Mouse (Mus musculus) macrophage (primary cell): ENCODE data around the gene Pdzk1ip1. TPM values are rescaled to one million over a fixed set of nuclear protein-coding genes. Genes with fewer than 3 reads are reported as not detected.

Source experiments
- H3K27ac ChIP-seq: fragments of 350-480 bp; formaldehyde crosslinking; 2 replicates; pipeline ENCODE4 v1.9.0; 2021
- H3K36me3 ChIP-seq: fragments of 350-480 bp; formaldehyde crosslinking; 2 replicates; pipeline ENCODE4 v1.9.0; 2021; ENCODE audit errors: inconsistent target
- H3K4me3 ChIP-seq: fragments of 350-480 bp; formaldehyde crosslinking; 2 replicates; pipeline ENCODE4 v1.9.0; 2021; ENCODE audit errors: inconsistent target
- H3K79me2 ChIP-seq: fragments of 350-480 bp; formaldehyde crosslinking; 2 replicates; pipeline ENCODE4 v1.9.0; 2021; ENCODE audit errors: inconsistent target
- WGBS: methylation state at CpG from one replicate; pipeline ENCODE4 v1.1.7; 2026; ENCODE audit warnings: inconsistent platforms; ENCODE audit not compliant: missing documents; 5-methylcytosine and 5-hydroxymethylcytosine counted together
- polyA plus RNA-seq: library from polyadenylated mRNA; stranded (reverse); fragments of 250-400 nt; gene quantifications from 3 replicates; pipeline ENCODE4 v1.2.4, GENCODE M21; 2018; ENCODE audit warnings: inconsistent platforms
- total RNA-seq, 78 experiments: library from RNA; depleted of rRNA; stranded (reverse); fragments of 250-400 nt; gene quantifications; 1 replicate in 9 of 78; 2 replicates in 24 of 78; 3 replicates in 43 of 78; 4 replicates in 2 of 78; pipeline ENCODE4 v1.2.4; 2018; ENCODE audit warnings: inconsistent platforms in 56 of 78

The Pdzk1ip1 gene
- 100 to 1,000 TPM in 1 of 26 experiments, 10 to 100 TPM in 6, 1 to 10 TPM in 18, not detected in 1; 1.8 to 110 (median 6.1) TPM for total RNA-seq (2018; cell fraction: chromatin; rRNA removed)
- total RNA-seq (2018; cell fraction: cytosol; rRNA removed): 100 to 1,000 TPM in 9 of 26 experiments, 10 to 100 TPM in 17; 35.2 to 171 (median 71.0) TPM
- 100 to 1,000 TPM in 1 of 26 experiments, 10 to 100 TPM in 25; 16.5 to 130 (median 27.7) TPM for total RNA-seq (2018; cell fraction: nucleus; rRNA removed)
- 24.4 to 124 TPM (median 41.0 TPM) in 3 replicates for polyA plus RNA-seq

- peak within 1 kb of the TSS; percentile 33; the same call in 1 of the 2 replicates for H3K27ac ChIP-seq
- H3K4me3 ChIP-seq: peak within 1 kb of the TSS; percentile 31
- 7% methylated on average over 11 of the region's 11 CpGs for WGBS
These were observed at the start of gene Pdzk1ip1 for GRCm38 (mm10) chr4:115088611-115089338. TSS of gene Pdzk1ip1 (plus strand) at chr4:115088708.

GRCm38 (mm10) chr4:115045621-115046020 lies 42.9 kb upstream of the Pdzk1ip1 start:
- no peak overlapping the region for H3K27ac ChIP-seq
- H3K36me3 ChIP-seq: no peaks in the 10 kb centered on the region
- WGBS: 90% methylated on average over 3 of the region's 3 CpGs
- no peaks in the 10 kb centered on the region for H3K79me2 ChIP-seq
- no peak overlapping the region for H3K4me3 ChIP-seq

More at GRCm38 (mm10) chr4:115088611-115089338, at the start of gene Pdzk1ip1:
- Histone ChIP-seq H3K36me3 (no peaks in the 10 kb centered on the region), H3K79me2 (no peaks in the 10 kb centered on the region)

GRCm38 (mm10) chr4:115047750-115048149 lies 40.8 kb upstream of the Pdzk1ip1 start:
- Histone ChIP-seq H3K79me2 (no peaks in the 10 kb centered on the region), H3K27ac (no peak overlapping the region), H3K4me3 (no peak overlapping the region), H3K36me3 (no peaks in the 10 kb centered on the region)
- 0% methylated on average over 5 of the region's 5 CpGs for WGBS

GRCm38 (mm10) chr4:115048190-115048589 lies 40.3 kb upstream of the Pdzk1ip1 start:
- Histone ChIP-seq H3K27ac (no peak overlapping the region), H3K4me3 (no peak overlapping the region), H3K79me2 (no peaks in the 10 kb centered on the region), H3K36me3 (no peaks in the 10 kb centered on the region)
- WGBS: 34% methylated on average over 8 of the region's 8 CpGs

GRCm38 (mm10) chr4:115051245-115051644 lies 37.3 kb upstream of the Pdzk1ip1 start:
- H3K27ac ChIP-seq: no peak overlapping the region
- no peak overlapping the region for H3K4me3 ChIP-seq
- H3K36me3 ChIP-seq: no peaks in the 10 kb centered on the region
- no peaks in the 10 kb centered on the region for H3K79me2 ChIP-seq
- WGBS: 100% methylated on average over 5 of the region's 5 CpGs

GRCm38 (mm10) chr4:115052343-115053005 lies 36.0 kb upstream of the Pdzk1ip1 start:
- peaks cover 5% of the 10 kb centered on the region; the same call in 1 of the 2 replicates for H3K79me2 ChIP-seq
- peak overlapping the region; percentile 43 for H3K27ac ChIP-seq
- WGBS: 6% methylated on average over 36 of the region's 36 CpGs
- H3K36me3 ChIP-seq: no peaks in the 10 kb centered on the region
- no peak overlapping the region; the same call in 1 of the 2 replicates for H3K4me3 ChIP-seq

- H3K36me3 ChIP-seq: no peaks in the 10 kb centered on the region
- H3K79me2 ChIP-seq: peaks cover 25% of the 10 kb centered on the region; the same call in 1 of the 2 replicates
- no peak overlapping the region for H3K4me3 ChIP-seq
- no peak overlapping the region for H3K27ac ChIP-seq
- WGBS: 73% methylated on average over 2 of the region's 2 CpGs
These were observed 33.5 kb upstream of the Pdzk1ip1 start for GRCm38 (mm10) chr4:115055044-115055443.

DNA sequence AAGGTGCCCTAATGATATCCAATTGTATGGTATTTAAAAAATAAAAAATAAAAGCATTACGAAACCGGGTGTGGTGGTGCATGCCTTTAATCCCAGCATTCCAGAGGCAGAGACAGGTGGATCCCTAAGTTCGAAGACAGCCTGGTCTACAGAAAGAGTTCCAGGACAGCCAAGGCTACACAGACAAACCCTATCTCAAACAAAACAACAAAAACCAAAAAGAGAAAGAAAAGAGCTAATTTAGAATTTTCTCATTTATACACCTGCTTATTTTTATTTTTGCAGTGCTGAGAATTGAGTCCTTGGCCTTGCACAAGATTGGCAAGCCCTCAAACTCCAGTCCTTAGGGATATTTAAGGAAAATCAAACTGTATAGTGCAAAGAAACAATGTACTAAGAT lies 32.8 kb upstream of the Pdzk1ip1 start:
- Histone ChIP-seq H3K4me3 (no peak overlapping the region), H3K36me3 (no peaks in the 10 kb centered on the region), H3K27ac (no peak overlapping the region), H3K79me2 (peaks cover 31% of the 10 kb centered on the region; the same call in 1 of the 2 replicates)
- WGBS: 92% methylated on average over 2 of the region's 3 CpGs

- 4% methylated on average over 58 of the region's 60 CpGs for WGBS
- Histone ChIP-seq H3K27ac (peak within 1 kb of the TSS; percentile 81), H3K36me3 (no peaks in the 10 kb centered on the region), H3K79me2 (peaks cover 33% of the 10 kb centered on the region; the same call in 1 of the 2 replicates), H3K4me3 (peak within 1 kb of the TSS; percentile 70)
These were observed 32.1 kb upstream of the Pdzk1ip1 start, which contains the start of gene Tal1 for GRCm38 (mm10) chr4:115056371-115056920. TSS of gene Tal1 (plus strand) at chr4:115056426.

- WGBS: under 1% methylated on average over 48 of the region's 48 CpGs
- Histone ChIP-seq H3K4me3 (peak overlapping the region; percentile 70), H3K79me2 (peaks cover 33% of the 10 kb centered on the region; the same call in 1 of the 2 replicates), H3K27ac (peak overlapping the region; percentile 81), H3K36me3 (no peaks in the 10 kb centered on the region)
These were observed 31.4 kb upstream of the Pdzk1ip1 start for GRCm38 (mm10) chr4:115056921-115057673.

DNA sequence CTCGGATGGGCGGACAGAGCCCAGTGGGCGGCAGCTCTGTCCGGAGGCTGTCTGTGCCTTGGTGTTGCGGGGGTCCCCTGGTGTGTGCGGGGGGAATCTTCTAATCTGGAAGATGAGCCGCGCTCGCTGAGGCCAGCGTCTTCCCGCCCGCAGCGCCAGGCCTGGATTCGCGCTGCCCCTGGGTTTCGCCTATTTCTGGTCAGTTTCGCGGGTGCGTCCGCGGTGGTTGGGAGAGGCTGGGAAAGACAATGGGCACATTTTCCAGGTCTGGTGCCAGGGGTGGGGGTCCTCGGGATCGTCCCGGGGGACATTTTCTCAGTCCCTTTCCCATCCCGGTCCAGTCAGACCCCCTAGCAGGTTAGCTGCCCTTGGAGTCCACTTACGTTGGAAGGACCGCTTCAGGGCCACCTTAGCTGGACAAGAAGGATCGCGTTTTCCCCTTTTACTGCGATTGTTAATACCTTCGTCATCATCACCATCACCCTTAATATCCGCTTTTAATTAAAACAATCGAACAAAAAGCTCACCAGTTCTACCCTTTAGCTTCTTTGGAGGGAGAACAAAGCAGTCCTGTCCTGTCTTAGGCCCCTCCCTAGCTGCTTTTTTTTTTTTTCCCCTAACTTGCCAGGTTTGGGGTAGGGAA lies 30.7 kb upstream of the Pdzk1ip1 start:
- no peaks in the 10 kb centered on the region for H3K36me3 ChIP-seq
- H3K79me2 ChIP-seq: peaks cover 33% of the 10 kb centered on the region; the same call in 1 of the 2 replicates
- peak overlapping the region; percentile 70 for H3K4me3 ChIP-seq
- peak overlapping the region; percentile 81 for H3K27ac ChIP-seq
- WGBS: under 1% methylated on average over 33 of the region's 33 CpGs

DNA sequence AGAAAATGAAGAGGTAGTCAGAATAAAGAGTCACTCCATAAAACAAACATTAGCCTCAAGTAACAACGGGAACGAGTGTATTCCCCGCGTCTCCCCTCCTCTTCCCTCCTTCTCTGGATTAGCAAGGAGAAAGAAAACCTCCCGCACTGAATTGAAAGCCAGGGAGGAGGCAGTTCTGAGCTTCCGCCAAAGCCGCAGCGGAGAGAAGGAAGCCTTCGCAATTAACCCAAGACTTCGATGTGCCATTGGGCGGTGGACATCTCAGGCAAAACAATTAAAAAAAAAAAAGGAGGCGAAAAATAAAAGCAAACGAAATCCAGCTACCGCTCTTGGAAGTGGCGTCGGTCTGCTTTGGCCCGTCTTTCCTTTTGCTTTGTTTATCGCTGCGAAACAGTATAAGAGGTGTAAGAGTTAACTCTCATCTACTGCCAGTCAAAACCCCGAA lies 30.2 kb upstream of the Pdzk1ip1 start:
- H3K79me2 ChIP-seq: peaks cover 33% of the 10 kb centered on the region; the same call in 1 of the 2 replicates
- H3K4me3 ChIP-seq: peak overlapping the region; percentile 70
- peak overlapping the region; percentile 81 for H3K27ac ChIP-seq
- 5% methylated on average over 20 of the region's 20 CpGs for WGBS
- no peaks in the 10 kb centered on the region for H3K36me3 ChIP-seq

DNA sequence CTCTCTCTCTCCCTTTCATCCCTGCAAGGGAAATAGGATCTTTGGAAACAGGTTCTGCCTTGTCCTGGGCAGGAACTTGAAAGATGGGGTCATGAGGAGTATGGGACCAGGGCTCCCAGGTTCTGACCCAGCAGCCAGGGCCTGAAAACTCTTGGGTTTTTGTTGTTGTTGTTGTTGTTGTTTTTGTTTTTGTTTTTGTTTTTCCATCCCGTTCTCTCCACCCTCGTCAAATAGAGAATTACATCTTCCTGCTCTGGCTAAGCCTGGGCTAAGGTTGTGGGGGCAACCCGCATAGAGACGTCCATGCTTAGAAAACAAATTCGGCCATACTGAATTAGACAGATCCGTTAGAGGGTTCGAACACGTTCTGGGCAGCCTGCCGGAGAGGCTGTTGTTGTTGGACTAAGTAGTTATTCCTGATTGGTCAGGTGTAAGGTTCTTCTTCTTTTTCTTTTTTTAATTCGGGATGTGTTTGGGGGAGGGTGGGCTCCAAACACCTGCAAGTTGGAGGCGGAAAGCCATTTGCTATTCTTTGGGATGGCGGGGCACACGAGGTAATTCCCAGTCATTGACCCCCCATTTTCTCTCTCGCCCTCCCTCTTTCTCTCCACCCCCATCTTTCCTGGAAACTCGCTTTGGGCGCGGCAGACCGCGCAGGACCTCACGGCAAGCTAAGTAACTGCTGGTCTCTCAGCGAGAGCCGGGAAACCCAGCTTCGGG lies 29.5 kb upstream of the Pdzk1ip1 start:
- whole genome bisulfite sequencing: 29% methylated on average over 23 of the region's 23 CpGs
- Histone ChIP-seq H3K4me3 (peak overlapping the region; percentile 70), H3K79me2 (peaks cover 33% of the 10 kb centered on the region; the same call in 1 of the 2 replicates), H3K36me3 (no peaks in the 10 kb centered on the region), H3K27ac (peak overlapping the region; percentile 81; the same call in 1 of the 2 replicates)
